Mouse (Mus musculus) Patski (cell line): Measurements from ENCODE around the gene Fam193a. TPM values are rescaled to one million over a fixed set of nuclear protein-coding genes. Genes with fewer than 3 reads are reported as not detected.

Experiments
- ATAC-seq: fragments of 100-300 bp; one replicate; pipeline ENCODE4 v1.8.0; 2021
- CTCF ChIA-PET: fragments of 350-600 bp; sonication (Branson Sonifier 250); formaldehyde crosslinking; loops from one replicate; lab custom pipeline; 2022; ENCODE audit warnings: inconsistent platforms; lab: Charles Lee
- POLR2A ChIA-PET: fragments of 350-600 bp; sonication (Branson Sonifier 250); formaldehyde crosslinking; loops from one replicate; lab custom pipeline; 2022; ENCODE audit warnings: antibody characterized with exemption, inconsistent platforms; lab: Charles Lee
- DNase-seq: peaks from one replicate; pipeline ENCODE4 v3.0.0-alpha.2; 2011; ENCODE audit warnings: low read depth, low spot score
- H3K27me3 ChIP-seq: fragments of 371-371 bp; one replicate; pipeline ENCODE4 v1.5.1; 2021
- CTCF ChIP-seq: fragments of 100-300 bp; IDR thresholded peaks from one replicate; pipeline ENCODE4 v1.5.1; 2021
- in situ Hi-C: fragments of 300-500 bp; cut with MboI; formaldehyde crosslinking; loops from 3 replicates; pipeline ENCODE4 v1.11.1; 2018; ENCODE audit warnings: low pct_unique_long_range_greater_than_20kb, mixed read lengths
- polyA plus RNA-seq: library from polyadenylated mRNA; unstranded; gene quantifications from one replicate; pipeline ENCODE4 v1.2.3, GENCODE M21; 2021

Fam193a gene
- polyA plus RNA-seq: 35.7 TPM

GRCm38 (mm10) chr5:34369341-34370021, at the start of gene Fam193a:
TSS of gene Fam193a (plus strand) at chr5:34369933.
- no peak for TF ChIP-seq CTCF
- ChIA-PET POLR2A (interaction anchor here (2.1 kb wide), 1 partner anchor 10 kb away, joined by 6 read pairs; no protein-coding TSS in a partner anchor), CTCF (interaction anchor here (1.1 to 2.1 kb wide), 2 partner anchors 14 to 30 kb away, joined by 3 to 5 read pairs; no protein-coding TSS in a partner anchor)
- H3K27me3 ChIP-seq: no peaks in the 10 kb centered on the region
- DNase-seq (peak; percentile 70), ATAC-seq (peak; percentile 96)
- in situ Hi-C loops: no loop called here

- POLR2A ChIA-PET: no interaction called here
Observed at GRCm38 (mm10) chr5:34321236-34321635, 48.5 kb upstream of the Fam193a start.

GRCm38 (mm10) chr5:34325286-34325685, 44.4 kb upstream of the Fam193a start:
- CTCF ChIA-PET: interaction anchor here (1.2 to 2.2 kb wide), 2 partner anchors 11 to 24 kb away, joined by 4 to 9 read pairs; no protein-coding TSS in a partner anchor
- in situ Hi-C loops: loop anchor here (5.0 kb wide), 1 partner anchor 38 kb away; the partner anchor contains the start of genes Cfap99 and Zfyve28

More at GRCm38 (mm10) chr5:34321236-34321635, 48.5 kb upstream of the Fam193a start:
- no peak for ATAC-seq
- no peak for DNase-seq
- H3K27me3 ChIP-seq: no peaks in the 10 kb centered on the region
- in situ Hi-C loops: no loop called here
- CTCF ChIA-PET: interaction anchor here (1.7 kb wide), 1 partner anchor 23 kb away, joined by 4 read pairs; no protein-coding TSS in a partner anchor
- no peak for TF ChIP-seq CTCF

GRCm38 (mm10) chr5:34326249-34326691, 43.5 kb upstream of the Fam193a start:
- in situ Hi-C loops: loop anchor here (5.0 kb wide), 1 partner anchor 39 kb away; the partner anchor contains the start of genes Cfap99 and Zfyve28
- ChIA-PET POLR2A (interaction anchor here (0.6 to 1.6 kb wide), 4 partner anchors 10 to 106 kb away, joined by 3 to 10 read pairs (median 4); partner anchors contain the start of gene Rnf4), CTCF (interaction anchor here (1.4 to 2.2 kb wide), 3 partner anchors 12 to 90 kb away, joined by 3 to 9 read pairs (median 3); no protein-coding TSS in a partner anchor)
- no peaks in the 10 kb centered on the region for H3K27me3 ChIP-seq
- ATAC-seq (peak; percentile 77), DNase-seq (peak; percentile 72)
- TF ChIP-seq CTCF: no peak

More at GRCm38 (mm10) chr5:34325286-34325685, 44.4 kb upstream of the Fam193a start:
- POLR2A ChIA-PET: interaction anchor here (0.5 kb wide), 1 partner anchor 20 kb away, joined by 3 read pairs; no protein-coding TSS in a partner anchor
- H3K27me3 ChIP-seq: no peaks in the 10 kb centered on the region
- ATAC-seq (no peak), DNase-seq (no peak)
- TF ChIP-seq CTCF: no peak

GRCm38 (mm10) chr5:34326875-34327576, 42.7 kb upstream of the Fam193a start:
- ChIA-PET CTCF (interaction anchor here (1.4 to 2.2 kb wide), 3 partner anchors 12 to 91 kb away, joined by 3 to 9 read pairs (median 3); no protein-coding TSS in a partner anchor), POLR2A (interaction anchor here (0.6 to 1.6 kb wide), 4 partner anchors 9 to 23 kb away, joined by 3 to 10 read pairs (median 4); partner anchors contain the start of gene Rnf4)
- in situ Hi-C loops: loop anchor here (5.0 kb wide), 1 partner anchor 40 kb away; the partner anchor contains the start of genes Cfap99 and Zfyve28
- no peaks in the 10 kb centered on the region for H3K27me3 ChIP-seq
- no peak for TF ChIP-seq CTCF
- no peak for ATAC-seq
- no peak for DNase-seq

GRCm38 (mm10) chr5:34330136-34330535, 39.6 kb upstream of the Fam193a start:
- no peak for TF ChIP-seq CTCF
- no peak for DNase-seq
- ATAC-seq: no peak
- CTCF ChIA-PET: no interaction called here
- H3K27me3 ChIP-seq: no peaks in the 10 kb centered on the region
- POLR2A ChIA-PET: no interaction called here
- in situ Hi-C loops: no loop called here

GRCm38 (mm10) chr5:34334081-34334480, 35.7 kb upstream of the Fam193a start:
- ATAC-seq (no peak), DNase-seq (no peak)
- no peaks in the 10 kb centered on the region for H3K27me3 ChIP-seq
- TF ChIP-seq CTCF: no peak
- ChIA-PET POLR2A (no interaction called here), CTCF (interaction anchor here (1.1 kb wide), 1 partner anchor 38 kb away, joined by 3 read pairs; no protein-coding TSS in a partner anchor)
- in situ Hi-C loops: no loop called here

GRCm38 (mm10) chr5:34335539-34336096, 34.1 kb upstream of the Fam193a start:
- DNase-seq (peak; percentile 37), ATAC-seq (peak; percentile 58)
- TF ChIP-seq CTCF: no peak
- H3K27me3 ChIP-seq: no peaks in the 10 kb centered on the region
- CTCF ChIA-PET: no interaction called here
- POLR2A ChIA-PET: interaction anchor here (0.8 to 1.8 kb wide), 4 partner anchors 9 to 14 kb away, joined by 3 to 10 read pairs (median 4); no protein-coding TSS in a partner anchor
- in situ Hi-C loops: no loop called here

GRCm38 (mm10) chr5:34336097-34336774, 33.5 kb upstream of the Fam193a start, which contains the start of gene Rnf4:
TSS of gene Rnf4 (plus strand) at chr5:34336289.
- POLR2A ChIA-PET: interaction anchor here (0.8 to 1.8 kb wide), 4 partner anchors 9 to 13 kb away, joined by 3 to 10 read pairs (median 4); no protein-coding TSS in a partner anchor
- ATAC-seq (peak; percentile 94), DNase-seq (peak; percentile 93)
- no peak for TF ChIP-seq CTCF
- H3K27me3 ChIP-seq: no peaks in the 10 kb centered on the region
- in situ Hi-C loops: no loop called here
- CTCF ChIA-PET: no interaction called here
